Mouse (Mus musculus): ENCODE data around the gene N4bp2. TPM values are rescaled to one million over a fixed set of nuclear protein-coding genes. Genes with fewer than 3 reads are reported as not detected.
"Not testable (repeated sequence)": the region's sequence is repeated elsewhere in the genome, so short reads cannot be mapped to it uniquely, and the experiment has no call there.

N4bp2 gene
- polyA plus RNA-seq, 1 experiment, result 0.42 TPM

DNA sequence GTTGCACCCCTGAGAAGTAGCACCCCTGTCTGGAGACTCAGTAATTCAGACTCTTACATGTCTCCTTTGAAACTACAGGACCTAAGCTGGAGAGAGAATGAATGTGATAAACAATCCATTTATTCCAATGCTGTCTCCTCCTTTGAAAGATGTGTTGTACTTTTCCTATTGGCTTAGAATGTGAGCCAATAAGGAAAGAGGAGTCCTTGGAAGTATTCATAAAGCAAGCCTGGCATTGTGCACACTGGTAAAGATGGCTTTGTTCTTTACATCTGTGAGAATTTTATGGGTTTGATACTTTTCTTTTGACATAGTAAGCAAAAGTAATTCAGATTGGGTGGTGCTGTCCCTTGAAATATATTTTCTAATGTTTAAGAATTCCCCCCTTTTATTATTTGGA, 1.4 kb upstream of the N4bp2 start:
- no peaks in the 10 kb centered on the region for H3K27me3 ChIP-seq (ENCODE audit: control insufficient read depth)
- H3K36me3 ChIP-seq (ENCODE audit: control insufficient read depth), result peaks cover 4% of the 10 kb centered on the region; the same call in 1 of the 2 replicates
- no peaks in the 10 kb centered on the region for H3K9me3 ChIP-seq (ENCODE audit: control insufficient read depth, low read length)
- H3K4me3 ChIP-seq (replicated peaks), result peak overlapping the region; percentile 5
- peaks cover 36% of the 10 kb centered on the region for H3K4me1 ChIP-seq (ENCODE audit: control insufficient read depth)
- TF ChIP-seq TAL1 (IDR thresholded peaks at IDR 0.05; ENCODE audit: low read length) (no peak), GATA1 (IDR thresholded peaks at IDR 0.05; ENCODE audit: low read length) (no peak)

- Histone ChIP-seq H3K36me3 (ENCODE audit: control insufficient read depth) (peaks cover 4% of the 10 kb centered on the region), H3K9me3 (ENCODE audit: control insufficient read depth, low read length) (no peaks in the 10 kb centered on the region), H3K4me1 (ENCODE audit: control insufficient read depth) (peaks cover 36% of the 10 kb centered on the region), H3K4me3 (replicated peaks) (peak overlapping the region; percentile 95), H3K27me3 (ENCODE audit: control insufficient read depth) (no peaks in the 10 kb centered on the region)
- TF ChIP-seq TAL1 (IDR thresholded peaks at IDR 0.05; ENCODE audit: low read length), result no peak
- no peak for TF ChIP-seq GATA1 (IDR thresholded peaks at IDR 0.05; ENCODE audit: low read length)
Observed at GRCm38 (mm10) chr5:65762686-65763085, 635 bp upstream of the N4bp2 start.

- H3K4me3 ChIP-seq (replicated peaks), result peak overlapping the region; percentile 95
- peaks cover 40% of the 10 kb centered on the region for H3K4me1 ChIP-seq (ENCODE audit: control insufficient read depth)
- TF ChIP-seq TAL1 (IDR thresholded peaks at IDR 0.05; ENCODE audit: low read length), result no peak
- TF ChIP-seq GATA1 (IDR thresholded peaks at IDR 0.05; ENCODE audit: low read length), result no peak
- H3K9me3 ChIP-seq (ENCODE audit: control insufficient read depth, low read length), result no peaks in the 10 kb centered on the region
- peaks cover 11% of the 10 kb centered on the region for H3K36me3 ChIP-seq (ENCODE audit: control insufficient read depth)
- no peaks in the 10 kb centered on the region for H3K27me3 ChIP-seq (ENCODE audit: control insufficient read depth)
Observed at GRCm38 (mm10) chr5:65763916-65764785, 830 bp downstream of the N4bp2 start.

- peak overlapping the region; percentile 95 for H3K4me3 ChIP-seq (replicated peaks)
- no peak for TF ChIP-seq TAL1 (IDR thresholded peaks at IDR 0.05; ENCODE audit: low read length)
- no peak for TF ChIP-seq GATA1 (IDR thresholded peaks at IDR 0.05; ENCODE audit: low read length)
- H3K9me3 ChIP-seq (ENCODE audit: control insufficient read depth, low read length), result no peaks in the 10 kb centered on the region
- peaks cover 13% of the 10 kb centered on the region for H3K36me3 ChIP-seq (ENCODE audit: control insufficient read depth)
- H3K27me3 ChIP-seq (ENCODE audit: control insufficient read depth), result no peaks in the 10 kb centered on the region
- H3K4me1 ChIP-seq (ENCODE audit: control insufficient read depth), result peaks cover 40% of the 10 kb centered on the region
Observed at GRCm38 (mm10) chr5:65764786-65765634, 1.7 kb downstream of the N4bp2 start.

- no peaks in the 10 kb centered on the region for H3K27me3 ChIP-seq (ENCODE audit: control insufficient read depth)
- no peak for TF ChIP-seq GATA1 (IDR thresholded peaks at IDR 0.05; ENCODE audit: low read length)
- no peak for TF ChIP-seq TAL1 (IDR thresholded peaks at IDR 0.05; ENCODE audit: low read length)
- H3K36me3 ChIP-seq (ENCODE audit: control insufficient read depth), result peaks cover 13% of the 10 kb centered on the region
- peaks cover 38% of the 10 kb centered on the region for H3K4me1 ChIP-seq (ENCODE audit: control insufficient read depth)
- H3K9me3 ChIP-seq (ENCODE audit: control insufficient read depth, low read length), result no peaks in the 10 kb centered on the region
- H3K4me3 ChIP-seq (replicated peaks), result peak overlapping the region; percentile 95
Observed at GRCm38 (mm10) chr5:65765635-65765911, 2.3 kb downstream of the N4bp2 start.

GRCm38 (mm10) chr5:65768007-65768406, 4.7 kb downstream of the N4bp2 start:
- Histone ChIP-seq H3K9me3 (ENCODE audit: control insufficient read depth, low read length) (no peaks in the 10 kb centered on the region), H3K27me3 (ENCODE audit: control insufficient read depth) (no peaks in the 10 kb centered on the region), H3K4me1 (ENCODE audit: control insufficient read depth) (peaks cover 15% of the 10 kb centered on the region), H3K36me3 (ENCODE audit: control insufficient read depth) (peaks cover 28% of the 10 kb centered on the region), H3K4me3 (replicated peaks) (no peak overlapping the region)
- TF ChIP-seq TAL1 (IDR thresholded peaks at IDR 0.05; ENCODE audit: low read length) (no peak), GATA1 (IDR thresholded peaks at IDR 0.05; ENCODE audit: low read length) (no peak)

GRCm38 (mm10) chr5:65770065-65770464, 6.7 kb downstream of the N4bp2 start:
- H3K36me3 ChIP-seq (ENCODE audit: control insufficient read depth), result peaks cover 39% of the 10 kb centered on the region
- no peak overlapping the region for H3K4me3 ChIP-seq (replicated peaks)
- H3K4me1 ChIP-seq (ENCODE audit: control insufficient read depth), result peaks cover 13% of the 10 kb centered on the region
- no peaks in the 10 kb centered on the region for H3K27me3 ChIP-seq (ENCODE audit: control insufficient read depth)
- H3K9me3 ChIP-seq (ENCODE audit: control insufficient read depth, low read length), result no peaks in the 10 kb centered on the region
- TF ChIP-seq GATA1 (IDR thresholded peaks at IDR 0.05; ENCODE audit: low read length) (no peak), TAL1 (IDR thresholded peaks at IDR 0.05; ENCODE audit: low read length) (no peak)

DNA sequence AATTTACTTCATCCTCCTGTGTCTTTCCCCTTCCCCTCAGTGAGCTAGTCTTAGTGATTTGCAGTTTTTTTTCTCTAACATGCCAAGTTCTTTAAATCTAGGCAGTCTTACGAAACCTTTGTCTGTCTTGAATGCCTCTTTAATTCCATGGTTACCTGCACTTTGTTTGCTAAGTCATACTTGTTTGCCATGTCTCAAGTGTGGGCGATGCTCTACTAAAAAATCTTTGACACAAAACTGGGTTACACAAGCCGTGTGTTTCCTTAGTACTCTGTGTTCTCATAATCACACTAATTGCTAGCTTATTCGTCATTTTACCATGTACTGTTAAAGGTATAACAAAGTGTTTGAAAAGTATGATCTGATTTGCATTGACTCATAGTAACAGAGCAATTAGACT, 7.2 kb downstream of the N4bp2 start:
- TF ChIP-seq TAL1 (IDR thresholded peaks at IDR 0.05; ENCODE audit: low read length), result no peak
- H3K36me3 ChIP-seq (ENCODE audit: control insufficient read depth), result peaks cover 42% of the 10 kb centered on the region

GRCm38 (mm10) chr5:65773957-65774356, 10.6 kb downstream of the N4bp2 start:
- not testable (repeated sequence) for H3K4me1 ChIP-seq (ENCODE audit: control insufficient read depth); H3K4me3 ChIP-seq (replicated peaks); H3K9me3 ChIP-seq (ENCODE audit: control insufficient read depth, low read length); H3K27me3 ChIP-seq (ENCODE audit: control insufficient read depth)
- H3K36me3 ChIP-seq (ENCODE audit: control insufficient read depth), result peaks cover 56% of the 10 kb centered on the region

More for the DNA sequence above, 7.2 kb downstream of the N4bp2 start:
- Histone ChIP-seq H3K9me3 (ENCODE audit: control insufficient read depth, low read length) (no peaks in the 10 kb centered on the region), H3K4me3 (replicated peaks) (no peak overlapping the region), H3K27me3 (ENCODE audit: control insufficient read depth) (no peaks in the 10 kb centered on the region), H3K4me1 (ENCODE audit: control insufficient read depth) (peaks cover 9% of the 10 kb centered on the region)
